Mouse (Mus musculus) heart, adult 2 months (tissue): ENCODE measurements around the gene Ubxn7. TPM values are rescaled to one million over a fixed set of nuclear protein-coding genes. Genes with fewer than 3 reads are reported as not detected.

Source experiments
- DNase-seq, 2 experiments: peaks; one replicate each; pipeline ENCODE4 v3.0.0; 2021
- H3K27ac ChIP-seq: fragments of 200-600 bp; 2 replicates; pipeline ENCODE4 v1.8.1; 2022
- H3K27me3 ChIP-seq: fragments of 200-500 bp; 2 replicates; pipeline ENCODE4 v1.6.1; 2012; ENCODE audit warnings: mild to moderate bottlenecking, low read length, inconsistent platforms, mixed read lengths; ENCODE audit not compliant: control insufficient read depth, insufficient read depth
- H3K36me3 ChIP-seq: fragments of 200-500 bp; 2 replicates; pipeline ENCODE4 v1.6.1; 2012; ENCODE audit warnings: low read length, inconsistent platforms; ENCODE audit not compliant: control insufficient read depth, insufficient read depth
- H3K4me1 ChIP-seq: fragments of 200-500 bp; 2 replicates; pipeline ENCODE4 v1.6.1; 2011; ENCODE audit warnings: low read length; ENCODE audit not compliant: control insufficient read depth, insufficient read depth
- H3K4me3 ChIP-seq: fragments of 200-600 bp; 2 replicates; pipeline ENCODE4 v1.8.1; 2022
- H3K79me2 ChIP-seq: fragments of 200-500 bp; replicated peaks from 2 replicates; pipeline ENCODE4 v1.6.1; 2012; ENCODE audit warnings: mild to moderate bottlenecking, inconsistent platforms, low read length, moderate library complexity, mixed read lengths; ENCODE audit not compliant: control insufficient read depth, insufficient read depth
- H3K9ac ChIP-seq: fragments of 200-500 bp; 2 replicates; pipeline ENCODE4 v1.6.1; 2012; ENCODE audit warnings: low read depth, mild to moderate bottlenecking, control low read depth, inconsistent platforms, low read length, mixed read lengths
- CTCF ChIP-seq: fragments of 200-600 bp; IDR thresholded peaks from 2 replicates; pipeline ENCODE4 v1.8.1; 2022; ENCODE audit warnings: antibody characterized with exemption, mild to moderate bottlenecking, moderate library complexity
- EP300 ChIP-seq: fragments of 200-500 bp; IDR thresholded peaks from 2 replicates; pipeline ENCODE4 v1.6.1; 2011; ENCODE audit warnings: low read depth, low read length, control low read depth; ENCODE audit not compliant: insufficient read depth
- POLR2A ChIP-seq: fragments of 200-500 bp; IDR thresholded peaks from 2 replicates; pipeline ENCODE4 v1.6.1; 2011; ENCODE audit warnings: mild to moderate bottlenecking, low read depth, low read length, control low read depth; ENCODE audit not compliant: insufficient read depth
- WGBS: fragments of 180-500 bp; shearing (Covaris S2); methylation state at CpG from one replicate; pipeline ENCODE4 v1.1.7; 2018; 5-methylcytosine and 5-hydroxymethylcytosine counted together
- intact Hi-C: fragments of 180-260 bp; cut with DNase I; formaldehyde crosslinking; loops from one replicate; pipeline ENCODE4 v1.15.1; 2025
- polyA plus RNA-seq: library from polyadenylated mRNA; depleted of rRNA; stranded (reverse); fragments of >200 nt; gene quantifications from 2 replicates; pipeline ENCODE4 v1.2.3, GENCODE M21; 2012
- total RNA-seq, 2 experiments: library from RNA; stranded (reverse); gene quantifications; 2 replicates each; pipeline ENCODE4 v1.2.3; 2021

The Ubxn7 gene
- total and polyA plus RNA-seq, 3 experiments: 4.8 to 26.8 (median 23.6) TPM

GRCm38 (mm10) chr16:32332556-32333511, 777 bp downstream of the Ubxn7 start:
- peaks cover 10% of the 10 kb centered on the region for H3K4me1 ChIP-seq
- DNase-seq: peak; percentile 59 to 71
- peaks cover 12% of the 10 kb centered on the region for H3K79me2 ChIP-seq
- WGBS: under 1% methylated on average over 54 of the region's 54 CpGs
- intact Hi-C loops: loop anchor here (5.0 kb wide), 1 partner anchor 84 kb away; the partner anchor contains the start of gene Tctex1d2
- peak overlapping the region; percentile 95 for H3K9ac ChIP-seq
- TF ChIP-seq POLR2A (peak; percentile 53; the same call in 1 of the 2 replicates), EP300 (no peak)
- H3K27ac ChIP-seq: peak overlapping the region; percentile 90
- peak overlapping the region; percentile 82 for H3K4me3 ChIP-seq
- H3K27me3 ChIP-seq: no peaks in the 10 kb centered on the region
- peaks cover 9% of the 10 kb centered on the region for H3K36me3 ChIP-seq

DNA sequence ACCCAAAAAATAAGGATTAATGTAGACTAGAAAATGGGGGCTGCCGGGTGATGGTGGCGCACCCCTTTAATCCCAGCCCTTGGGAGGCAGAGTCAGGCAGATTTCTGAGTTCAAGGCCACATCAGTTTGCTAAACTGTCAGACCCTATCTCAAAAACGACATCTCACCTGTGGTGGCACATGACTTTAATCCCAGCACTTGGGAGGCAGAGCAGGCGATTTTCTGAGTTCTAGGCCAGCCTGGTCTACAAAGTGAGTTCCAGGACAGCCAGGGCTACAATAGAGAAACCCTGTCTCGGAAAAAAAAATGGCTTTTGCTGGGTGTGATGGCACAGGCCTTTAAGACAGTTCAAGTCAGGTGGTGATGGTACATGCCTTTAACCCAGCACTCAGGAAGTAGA, 3.1 kb downstream of the Ubxn7 start:
- peaks cover 9% of the 10 kb centered on the region for H3K36me3 ChIP-seq
- H3K4me3 ChIP-seq: no peak overlapping the region
- no peak overlapping the region; the same call in 1 of the 2 replicates for H3K27ac ChIP-seq
- intact Hi-C loops: no loop called here
- TF ChIP-seq POLR2A (no peak), CTCF (no peak), EP300 (no peak)
- peaks cover 10% of the 10 kb centered on the region for H3K4me1 ChIP-seq
- peaks cover 12% of the 10 kb centered on the region for H3K79me2 ChIP-seq
- 90% methylated on average over 5 of the region's 5 CpGs for WGBS
- no peak overlapping the region for H3K9ac ChIP-seq
- no peak for DNase-seq
- H3K27me3 ChIP-seq: no peaks in the 10 kb centered on the region

DNA sequence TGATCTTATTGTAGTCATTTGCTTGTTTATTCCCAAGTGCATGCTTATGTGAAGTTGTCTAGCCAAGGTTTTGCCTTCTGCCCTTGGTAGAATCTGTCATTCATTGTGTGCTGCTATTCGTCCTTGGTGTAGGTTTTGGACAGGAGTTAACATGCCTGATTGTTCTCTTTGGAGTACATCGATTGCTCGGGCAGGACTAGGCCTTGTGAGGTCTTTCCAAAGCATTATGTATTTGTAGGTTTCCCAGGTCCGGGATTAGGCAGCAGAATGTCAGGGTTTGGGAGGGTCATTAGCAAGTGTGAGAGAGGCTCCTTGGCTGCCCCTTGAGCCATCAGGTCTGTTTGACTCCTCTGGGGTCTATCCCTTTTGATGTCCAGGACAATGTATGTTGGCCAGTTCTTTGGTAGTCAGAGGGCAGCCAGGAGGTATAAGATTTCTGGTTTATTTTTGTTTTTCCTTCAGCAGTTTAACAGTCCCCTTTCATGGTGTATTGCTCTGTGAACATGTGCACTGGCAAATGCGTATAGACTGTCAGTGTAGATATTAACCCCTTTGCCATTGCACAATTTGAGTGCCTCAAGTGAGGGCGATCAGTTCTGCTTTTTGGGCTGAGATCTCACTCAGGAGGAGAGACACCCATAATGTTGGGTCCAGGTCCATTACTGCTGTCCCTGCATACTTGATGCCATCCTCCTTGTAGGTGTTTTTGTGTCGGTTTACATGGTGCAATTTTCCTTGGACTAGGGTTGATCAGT, 4.1 kb downstream of the Ubxn7 start:
- intact Hi-C loops: no loop called here
- DNase-seq: peak; percentile 5 to 20

GRCm38 (mm10) chr16:32337001-32337400, 4.9 kb downstream of the Ubxn7 start:
- Histone ChIP-seq H3K9ac (no peak overlapping the region), H3K36me3 (peaks cover 12% of the 10 kb centered on the region), H3K4me1 (peaks cover 11% of the 10 kb centered on the region), H3K27ac (no peak overlapping the region), H3K79me2 (peaks cover 14% of the 10 kb centered on the region), H3K4me3 (no peak overlapping the region), H3K27me3 (no peaks in the 10 kb centered on the region)
- intact Hi-C loops: no loop called here
- no peak for DNase-seq
- TF ChIP-seq CTCF: no peak

More for the DNA sequence above, 4.1 kb downstream of the Ubxn7 start:
- Histone ChIP-seq H3K27me3 (no peaks in the 10 kb centered on the region), H3K4me1 (peaks cover 11% of the 10 kb centered on the region), H3K9ac (peak overlapping the region; percentile 38; the same call in 1 of the 2 replicates), H3K4me3 (no peak overlapping the region), H3K79me2 (peaks cover 14% of the 10 kb centered on the region), H3K27ac (peak overlapping the region; percentile 15; the same call in 1 of the 2 replicates), H3K36me3 (peaks cover 12% of the 10 kb centered on the region)
- TF ChIP-seq CTCF (no peak), POLR2A (no peak), EP300 (no peak)
- WGBS: 52% methylated on average over 7 of the region's 7 CpGs

DNA sequence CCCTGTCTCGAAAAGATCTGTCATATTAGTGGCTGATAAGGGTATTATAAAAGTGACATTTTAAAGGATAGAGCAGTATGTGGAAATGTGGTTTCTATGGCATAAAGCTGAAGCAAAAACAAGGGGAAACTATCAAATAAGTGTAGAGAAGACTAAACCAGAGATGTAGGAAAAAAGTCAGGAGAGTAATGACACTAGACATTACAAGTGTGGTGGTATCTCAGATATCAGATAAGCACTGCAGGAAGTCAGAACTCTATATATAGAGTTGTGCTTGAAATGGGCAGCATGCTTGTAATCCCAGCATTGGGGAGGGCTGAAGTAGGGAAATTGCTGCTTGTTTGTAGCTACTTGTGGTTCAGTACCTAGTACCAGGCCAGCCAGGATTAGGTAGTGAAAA, 8.4 kb downstream of the Ubxn7 start:
- DNase-seq: no peak
- intact Hi-C loops: no loop called here
- WGBS: 57% methylated on average over 1 of the region's 1 CpGs
- TF ChIP-seq CTCF (no peak), POLR2A (no peak), EP300 (no peak)
- Histone ChIP-seq H3K4me3 (no peak overlapping the region), H3K4me1 (peaks cover 12% of the 10 kb centered on the region), H3K27ac (no peak overlapping the region), H3K9ac (no peak overlapping the region), H3K79me2 (peaks cover 9% of the 10 kb centered on the region), H3K36me3 (peaks cover 13% of the 10 kb centered on the region), H3K27me3 (no peaks in the 10 kb centered on the region)
